Mouse (Mus musculus): ENCODE data around the gene Slc4a1ap.

DNA sequence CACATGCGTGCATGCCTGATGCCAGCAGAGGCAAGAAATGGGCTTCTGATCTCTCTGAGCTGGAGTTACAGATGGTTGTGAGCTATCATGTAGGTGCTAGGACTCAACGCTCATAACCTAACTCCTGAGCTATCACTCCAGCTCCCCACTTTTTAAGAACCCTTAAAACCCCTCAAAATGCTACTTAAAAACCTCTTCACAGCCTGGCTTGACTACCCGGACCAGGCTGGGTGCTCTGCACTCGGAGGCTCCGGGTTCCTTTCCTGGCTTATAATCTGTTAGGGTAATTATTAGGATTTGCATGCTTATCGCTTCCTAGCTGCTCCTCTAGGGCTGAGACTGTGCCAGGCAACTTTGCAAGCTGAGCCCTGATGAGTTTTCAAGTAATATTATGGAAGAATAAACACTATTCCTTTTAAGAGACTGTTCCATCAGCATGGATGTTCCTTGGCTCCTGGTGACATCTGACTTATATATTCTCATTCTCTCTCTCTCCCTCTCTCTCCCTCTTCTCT is 70.7 kb downstream of the Slc4a1ap start:
- TF ChIP-seq GATA1 (IDR thresholded peaks at IDR 0.05; ENCODE audit: low read depth, low read length) (peak; percentile 87), CHD1 (IDR thresholded peaks at IDR 0.05; ENCODE audit: low read depth, low read length) (no peak), CTCF (IDR thresholded peaks at IDR 0.05 in 2 of 3, conservative IDR thresholded peaks at IDR 0.05 in 1 of 3; ENCODE audit: control insufficient read depth in 1 of 3, insufficient read depth in 1 of 3, low read depth in 2 of 3, low read length in 3 of 3, poor library complexity in 1 of 3, severe bottlenecking in 1 of 3) (no peak), TAL1 (IDR thresholded peaks at IDR 0.05; ENCODE audit: low read length) (no peak), MYC (IDR thresholded peaks at IDR 0.05; ENCODE audit: low read depth, low read length) (peak; percentile 50; the same call in 1 of the 2 replicates), EP300 (IDR thresholded peaks at IDR 0.05; ENCODE audit: low read depth in 1 of 2, low read length in 2 of 2) (no peak; a peak in 2 of 4 replicates), POLR2AphosphoS2 (IDR thresholded peaks at IDR 0.05; ENCODE audit: low read length) (no peak), HCFC1 (IDR thresholded peaks at IDR 0.05; ENCODE audit: low read depth, low read length) (no peak), JUND (IDR thresholded peaks at IDR 0.05; ENCODE audit: low read depth, low read length) (peak; percentile 87), ZNF384 (IDR thresholded peaks at IDR 0.05; ENCODE audit: low read depth, low read length) (no peak), MAX (IDR thresholded peaks at IDR 0.05; ENCODE audit: low read length) (0 out of 2 replicates have a peak, but pooled peaks have one; percentile 3)
